Mouse (Mus musculus): ENCODE measurements at regions not wholly inside any gene's neighbourhood (a gene's known extent, or its start where the extent isn't known, plus 50 kb on each side); places are given as distances from the start of the nearest gene placed in this dataset.

DNA sequence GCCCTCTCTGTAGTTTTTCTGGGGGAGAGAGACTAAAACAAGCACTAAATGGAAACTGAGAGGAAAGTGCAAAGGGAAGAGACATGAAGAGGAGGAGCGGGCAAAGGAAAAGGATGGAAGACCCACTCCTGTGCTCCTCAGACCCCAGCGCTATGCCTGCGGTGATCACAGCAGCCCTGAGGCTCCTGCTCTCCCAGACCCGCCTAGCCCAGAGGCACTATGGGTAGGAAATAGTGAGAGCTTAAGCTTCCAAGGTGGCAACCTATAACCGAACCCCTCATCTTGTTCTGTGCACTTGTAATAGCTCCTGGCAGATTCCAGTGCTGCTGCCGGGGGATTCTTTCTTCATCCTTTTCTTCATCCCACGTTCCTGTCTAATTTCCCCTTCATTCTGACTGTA lies 112.2 kb upstream of the Oxgr1 start:
- no peak overlapping the region for H3K4me3 ChIP-seq
- no peak overlapping the region for H3ac ChIP-seq (ENCODE audit: control insufficient read depth, insufficient read length)
- H3K36me3 ChIP-seq (ENCODE audit: control insufficient read depth, insufficient read depth) = no peaks in the 10 kb centered on the region
- TF ChIP-seq E2F4 (IDR thresholded peaks at IDR 0.05; ENCODE audit: insufficient read depth) = no peak
- no peak overlapping the region for H3K4me2 ChIP-seq (ENCODE audit: low read depth)
- H3K27me3 ChIP-seq (ENCODE audit: control insufficient read depth, insufficient read depth, insufficient read length) = no peaks in the 10 kb centered on the region
- H3K79me2 ChIP-seq (ENCODE audit: control insufficient read depth, insufficient read depth) = no peaks in the 10 kb centered on the region

DNA sequence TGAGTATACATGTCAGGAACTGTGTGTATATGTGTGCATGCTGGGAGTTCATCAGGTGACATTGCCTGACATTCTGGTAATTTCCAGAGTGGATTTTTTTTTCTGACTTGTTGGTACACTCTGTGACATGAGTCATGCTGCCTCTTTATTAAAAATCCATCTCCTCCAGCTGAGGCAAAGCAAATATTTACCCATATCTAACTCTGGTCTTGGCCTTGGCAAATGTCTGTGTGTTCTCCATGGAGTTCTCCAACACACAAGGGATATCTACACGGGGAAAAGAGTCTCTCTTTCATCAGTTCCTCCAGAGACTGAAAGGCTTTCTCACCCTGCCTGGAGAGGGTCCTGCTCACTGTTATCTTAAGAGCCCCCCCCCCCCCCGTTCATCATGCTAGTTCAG lies 111.3 kb upstream of the Mbnl2 start:
- no peak overlapping the region for H3K4me3 ChIP-seq
- no peaks in the 10 kb centered on the region for H3K36me3 ChIP-seq (ENCODE audit: control insufficient read depth, insufficient read depth)
- no peaks in the 10 kb centered on the region for H3K79me2 ChIP-seq (ENCODE audit: control insufficient read depth, insufficient read depth)
- TF ChIP-seq MYOG (IDR thresholded peaks at IDR 0.05; ENCODE audit: control insufficient read depth in 1 of 3, insufficient read depth in 1 of 3, insufficient read length in 2 of 3, low read depth in 2 of 3) (no peak), POLR2A (IDR thresholded peaks at IDR 0.05; ENCODE audit: insufficient read length, low read depth) (no peak), E2F4 (IDR thresholded peaks at IDR 0.05; ENCODE audit: insufficient read depth) (no peak), MAX (IDR thresholded peaks at IDR 0.05; ENCODE audit: low read depth) (no peak), TCF3 (IDR thresholded peaks at IDR 0.05; ENCODE audit: insufficient read length, low read depth) (no peak), MYOD1 (IDR thresholded peaks at IDR 0.05; ENCODE audit: control insufficient read depth in 1 of 3, insufficient read length in 2 of 3, low read depth in 2 of 3) (no peak), CEBPB (IDR thresholded peaks at IDR 0.05; ENCODE audit: insufficient read depth, poor library complexity, severe bottlenecking) (no peak)
- H3K4me2 ChIP-seq (ENCODE audit: low read depth) = no peak overlapping the region
- H3ac ChIP-seq (ENCODE audit: control insufficient read depth, insufficient read length) = no peak overlapping the region
- H3K27me3 ChIP-seq (ENCODE audit: control insufficient read depth, insufficient read depth, insufficient read length) = no peaks in the 10 kb centered on the region

DNA sequence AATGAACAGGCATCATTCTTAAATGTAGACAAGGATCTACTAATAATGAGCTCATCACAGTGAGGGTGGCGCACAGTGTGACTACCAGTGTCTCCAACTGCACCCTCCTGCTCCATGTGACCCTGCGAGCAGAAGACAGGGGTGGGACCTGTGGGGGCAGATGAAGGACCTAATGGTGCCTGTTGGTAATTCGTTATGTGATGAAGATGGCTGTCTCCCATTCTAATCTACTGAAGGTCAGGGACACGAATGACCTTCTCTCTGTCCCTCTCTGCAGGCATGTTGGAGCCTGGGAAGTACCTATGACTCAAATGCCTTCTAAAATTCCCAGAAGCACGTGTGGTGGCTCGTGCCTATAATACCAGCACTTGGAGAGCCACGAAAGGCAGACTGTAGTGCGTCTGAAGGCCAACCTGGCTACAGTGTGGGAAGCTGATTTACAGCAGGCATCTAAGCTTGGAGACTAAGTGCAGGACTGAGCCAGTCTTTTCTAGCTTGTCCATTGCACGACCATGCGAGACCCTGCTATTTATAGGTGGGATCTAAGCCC lies 109.9 kb upstream of the Mbnl2 start:
- H3K36me3 ChIP-seq (ENCODE audit: control insufficient read depth, insufficient read depth) = no peaks in the 10 kb centered on the region
- TF ChIP-seq MAX (IDR thresholded peaks at IDR 0.05; ENCODE audit: low read depth) (no peak), POLR2A (IDR thresholded peaks at IDR 0.05; ENCODE audit: insufficient read length, low read depth) (no peak), E2F4 (IDR thresholded peaks at IDR 0.05; ENCODE audit: insufficient read depth) (no peak), MYOG (IDR thresholded peaks at IDR 0.05; ENCODE audit: control insufficient read depth in 1 of 3, insufficient read depth in 1 of 3, insufficient read length in 2 of 3, low read depth in 2 of 3) (no peak)
- H3K79me2 ChIP-seq (ENCODE audit: control insufficient read depth, insufficient read depth) = no peaks in the 10 kb centered on the region

DNA sequence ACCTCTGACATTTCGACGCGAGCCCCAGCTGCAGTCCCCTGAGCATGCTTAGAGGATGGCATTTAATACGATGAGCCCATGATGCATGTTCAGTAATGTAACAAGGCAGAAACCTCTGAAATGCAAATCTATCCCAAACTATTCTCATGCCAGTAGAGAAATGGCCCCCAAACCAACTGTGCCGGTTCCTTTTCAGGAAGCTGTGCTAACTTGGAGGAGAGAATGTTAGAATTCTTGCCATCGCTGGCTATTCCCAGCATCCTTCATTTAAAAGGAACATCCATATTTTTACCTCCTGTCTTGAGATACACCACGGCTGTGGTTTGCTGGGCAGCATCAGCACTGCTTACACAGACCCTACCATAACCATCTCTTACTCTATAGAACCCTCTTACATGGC lies 104.7 kb upstream of the Mbnl2 start:
- Histone ChIP-seq H3ac (ENCODE audit: control insufficient read depth, insufficient read length) (no peak overlapping the region), H3K79me2 (ENCODE audit: control insufficient read depth, insufficient read depth) (no peaks in the 10 kb centered on the region), H3K4me2 (ENCODE audit: low read depth) (no peak overlapping the region), H3K27me3 (ENCODE audit: control insufficient read depth, insufficient read depth, insufficient read length) (no peaks in the 10 kb centered on the region), H3K4me3 (no peak overlapping the region), H3K36me3 (ENCODE audit: control insufficient read depth, insufficient read depth) (no peaks in the 10 kb centered on the region)
- TF ChIP-seq E2F4 (IDR thresholded peaks at IDR 0.05; ENCODE audit: insufficient read depth) = no peak
- no peak for TF ChIP-seq MYOG (IDR thresholded peaks at IDR 0.05; ENCODE audit: control insufficient read depth in 1 of 3, insufficient read depth in 1 of 3, insufficient read length in 2 of 3, low read depth in 2 of 3)
- no peak for TF ChIP-seq REST (IDR thresholded peaks at IDR 0.05; ENCODE audit: insufficient read depth, insufficient read length)
- no peak for TF ChIP-seq MAX (IDR thresholded peaks at IDR 0.05; ENCODE audit: low read depth)
- no peak for TF ChIP-seq POLR2AphosphoS2 (IDR thresholded peaks at IDR 0.05; ENCODE audit: insufficient read length, low read depth)
- no peak for TF ChIP-seq USF1 (IDR thresholded peaks at IDR 0.05; ENCODE audit: low read depth)
- no peak for TF ChIP-seq MYOD1 (IDR thresholded peaks at IDR 0.05; ENCODE audit: control insufficient read depth in 1 of 3, insufficient read length in 2 of 3, low read depth in 2 of 3)
- TF ChIP-seq TCF3 (IDR thresholded peaks at IDR 0.05; ENCODE audit: insufficient read length, low read depth) = no peak
- no peak for TF ChIP-seq POLR2A (IDR thresholded peaks at IDR 0.05; ENCODE audit: insufficient read length, low read depth)
- no peak for TF ChIP-seq TCF12 (IDR thresholded peaks at IDR 0.05; ENCODE audit: insufficient read depth, poor library complexity, severe bottlenecking)

More for the DNA sequence above, 109.9 kb upstream of the Mbnl2 start:
- Histone ChIP-seq H3K4me2 (ENCODE audit: low read depth) (no peak overlapping the region), H3K27me3 (ENCODE audit: control insufficient read depth, insufficient read depth, insufficient read length) (no peaks in the 10 kb centered on the region), H3K4me3 (no peak overlapping the region), H3ac (ENCODE audit: control insufficient read depth, insufficient read length) (no peak overlapping the region)

DNA sequence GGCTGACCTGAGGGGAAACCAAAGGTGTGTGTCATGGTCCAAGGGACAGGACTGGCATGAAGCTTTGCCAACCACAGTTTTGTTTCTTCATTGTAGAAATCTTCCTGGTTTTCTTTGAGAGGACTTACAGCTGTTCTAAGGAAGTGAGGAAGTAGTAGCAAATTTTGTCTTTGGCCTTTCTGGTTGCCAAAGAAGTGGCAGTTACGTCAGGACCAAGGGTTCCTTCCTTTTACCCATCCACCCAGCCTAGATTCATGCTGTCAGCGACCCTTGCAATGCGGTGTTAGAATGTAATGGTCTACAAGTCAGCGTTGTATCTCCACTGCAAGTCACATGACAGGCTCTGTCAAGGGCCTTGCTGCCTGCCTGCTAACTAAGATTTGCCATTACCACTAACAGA lies 103.4 kb upstream of the Mbnl2 start:
- Histone ChIP-seq H3K27me3 (ENCODE audit: control insufficient read depth, insufficient read depth, insufficient read length) (no peaks in the 10 kb centered on the region), H3K36me3 (ENCODE audit: control insufficient read depth, insufficient read depth) (no peaks in the 10 kb centered on the region), H3K4me2 (ENCODE audit: low read depth) (no peak overlapping the region), H3K79me2 (ENCODE audit: control insufficient read depth, insufficient read depth) (no peaks in the 10 kb centered on the region), H3ac (ENCODE audit: control insufficient read depth, insufficient read length) (no peak overlapping the region), H3K4me3 (no peak overlapping the region)
- TF ChIP-seq MYOD1 (IDR thresholded peaks at IDR 0.05; ENCODE audit: control insufficient read depth in 1 of 3, insufficient read length in 2 of 3, low read depth in 2 of 3) (no peak), SRF (IDR thresholded peaks at IDR 0.05; ENCODE audit: control insufficient read depth, insufficient read length, low read depth) (no peak), POLR2A (IDR thresholded peaks at IDR 0.05; ENCODE audit: insufficient read length, low read depth) (no peak), TCF3 (IDR thresholded peaks at IDR 0.05; ENCODE audit: insufficient read length, low read depth) (no peak), USF1 (IDR thresholded peaks at IDR 0.05; ENCODE audit: low read depth) (no peak), POLR2AphosphoS2 (IDR thresholded peaks at IDR 0.05; ENCODE audit: insufficient read length, low read depth) (no peak), CEBPB (IDR thresholded peaks at IDR 0.05; ENCODE audit: insufficient read depth, poor library complexity, severe bottlenecking) (no peak), TCF12 (IDR thresholded peaks at IDR 0.05; ENCODE audit: insufficient read depth, poor library complexity, severe bottlenecking) (no peak), E2F4 (IDR thresholded peaks at IDR 0.05; ENCODE audit: insufficient read depth) (no peak), REST (IDR thresholded peaks at IDR 0.05; ENCODE audit: insufficient read depth, insufficient read length) (no peak), MAX (IDR thresholded peaks at IDR 0.05; ENCODE audit: low read depth) (no peak), MYOG (IDR thresholded peaks at IDR 0.05; ENCODE audit: control insufficient read depth in 1 of 3, insufficient read depth in 1 of 3, insufficient read length in 2 of 3, low read depth in 2 of 3) (no peak)
